Mouse (Mus musculus) MEL (cell line): Measurements from ENCODE around the gene Tas2r134.

ENCODE experiments used
- BHLHE40 ChIP-seq: IDR thresholded peaks from 2 replicates; pipeline ENCODE4 v1.6.1; 2012; ENCODE audit warnings: low read depth, mild to moderate bottlenecking, inconsistent platforms, low read length, improper control_type of control experiment, borderline replicate concordance
- CTCF ChIP-seq, 3 experiments: IDR thresholded peaks in 2 of 3; conservative IDR thresholded peaks in 1 of 3; 2 replicates each; pipeline ENCODE4 v1.5.1; 2011 to 2012; ENCODE audit warnings: low read length in 3 of 3, low read depth in 2 of 3, mild to moderate bottlenecking in 2 of 3, improper control_type of control experiment in 1 of 3, inconsistent platforms in 1 of 3, mixed read lengths in 1 of 3, moderate library complexity in 1 of 3; ENCODE audit not compliant: control insufficient read depth in 1 of 3, insufficient read depth in 1 of 3, poor library complexity in 1 of 3, severe bottlenecking in 1 of 3
- ELF1 ChIP-seq: IDR thresholded peaks from 2 replicates; pipeline ENCODE4 v1.6.1; 2014; ENCODE audit warnings: low read depth, mild to moderate bottlenecking, inconsistent platforms, low read length, improper control_type of control experiment, moderate library complexity
- GABPA ChIP-seq: IDR thresholded peaks from 2 replicates; pipeline ENCODE4 v1.6.1; 2012; ENCODE audit warnings: low read depth, mild to moderate bottlenecking, inconsistent platforms, low read length, improper control_type of control experiment, moderate library complexity
- KAT2A ChIP-seq: conservative IDR thresholded peaks from 2 replicates; pipeline ENCODE4 v1.6.1; 2012; ENCODE audit warnings: low read depth, low read length, improper control_type of control experiment, inconsistent platforms
- MAX ChIP-seq: IDR thresholded peaks from 2 replicates; pipeline ENCODE4 v1.6.1; 2011; ENCODE audit warnings: low read length, improper control_type of control experiment
- MEF2A ChIP-seq: IDR thresholded peaks from 2 replicates; pipeline ENCODE4 v1.6.1; 2014; ENCODE audit warnings: low read depth, mild to moderate bottlenecking, inconsistent platforms, low read length, improper control_type of control experiment; ENCODE audit not compliant: poor library complexity, insufficient replicate concordance, severe bottlenecking; ENCODE audit errors: extremely low read depth
- POLR2A ChIP-seq, 2 experiments: IDR thresholded peaks; 2 replicates each; pipeline ENCODE4 v1.6.1; 2011 to 2012; ENCODE audit warnings: low read length in 2 of 2, mild to moderate bottlenecking in 2 of 2, control low read depth in 1 of 2, improper control_type of control experiment in 1 of 2, low read depth in 1 of 2, moderate library complexity in 1 of 2; ENCODE audit not compliant: control insufficient read depth in 1 of 2, insufficient read depth in 1 of 2, poor library complexity in 1 of 2
- RAD21 ChIP-seq: IDR thresholded peaks from 2 replicates; pipeline ENCODE4 v1.6.1; 2011; ENCODE audit warnings: mild to moderate bottlenecking, low read depth, low read length, improper control_type of control experiment
- TAL1 ChIP-seq: IDR thresholded peaks from 2 replicates; pipeline ENCODE4 v1.6.1; 2012; ENCODE audit warnings: mild to moderate bottlenecking, inconsistent platforms, low read length, moderate library complexity, mixed read lengths
- UBTF ChIP-seq: IDR thresholded peaks from 2 replicates; pipeline ENCODE4 v1.6.1; 2012; ENCODE audit warnings: low read depth, mild to moderate bottlenecking, inconsistent platforms, low read length, improper control_type of control experiment, moderate library complexity, borderline replicate concordance; ENCODE audit not compliant: insufficient read depth
- ZC3H11A ChIP-seq: IDR thresholded peaks from 2 replicates; pipeline ENCODE4 v1.6.1; 2012; ENCODE audit warnings: low read depth, mild to moderate bottlenecking, inconsistent platforms, low read length, improper control_type of control experiment

GRCm38 (mm10) chr2:51637681-51638080 lies 10.4 kb downstream of the Tas2r134 start:
- TF ChIP-seq GABPA (no peak), KAT2A (no peak), UBTF (no peak), POLR2A (IDR thresholded peaks at IDR 0.05; ENCODE audit: control insufficient read depth in 1 of 2, insufficient read depth in 1 of 2, low read depth in 1 of 2, low read length in 2 of 2, poor library complexity in 1 of 2) (no peak), BHLHE40 (no peak), CTCF (IDR thresholded peaks at IDR 0.05 in 2 of 3, conservative IDR thresholded peaks at IDR 0.05 in 1 of 3; ENCODE audit: control insufficient read depth in 1 of 3, insufficient read depth in 1 of 3, low read depth in 2 of 3, low read length in 3 of 3, poor library complexity in 1 of 3, severe bottlenecking in 1 of 3) (no peak), MAX (no peak), ELF1 (no peak), RAD21 (no peak), TAL1 (no peak), MEF2A (no peak), ZC3H11A (no peak)
